Mouse (Mus musculus) layer of hippocampus, adult 8-10 months (tissue): ENCODE results near the gene Hoxa5. TPM values are rescaled to one million over a fixed set of nuclear protein-coding genes. Genes with fewer than 3 reads are reported as not detected.

Experiments used
- DNase-seq, 2 experiments: peaks; one replicate each; pipeline ENCODE4 v3.0.0; 2022; ENCODE audit warnings: low spot score in 2 of 2
- total RNA-seq, 4 experiments: library from RNA; stranded (reverse); gene quantifications; 2 replicates each; pipeline ENCODE4 v1.2.4; 2022

The Hoxa5 gene
- total RNA-seq, 4 experiments from 2014 or later = not detected

DNA sequence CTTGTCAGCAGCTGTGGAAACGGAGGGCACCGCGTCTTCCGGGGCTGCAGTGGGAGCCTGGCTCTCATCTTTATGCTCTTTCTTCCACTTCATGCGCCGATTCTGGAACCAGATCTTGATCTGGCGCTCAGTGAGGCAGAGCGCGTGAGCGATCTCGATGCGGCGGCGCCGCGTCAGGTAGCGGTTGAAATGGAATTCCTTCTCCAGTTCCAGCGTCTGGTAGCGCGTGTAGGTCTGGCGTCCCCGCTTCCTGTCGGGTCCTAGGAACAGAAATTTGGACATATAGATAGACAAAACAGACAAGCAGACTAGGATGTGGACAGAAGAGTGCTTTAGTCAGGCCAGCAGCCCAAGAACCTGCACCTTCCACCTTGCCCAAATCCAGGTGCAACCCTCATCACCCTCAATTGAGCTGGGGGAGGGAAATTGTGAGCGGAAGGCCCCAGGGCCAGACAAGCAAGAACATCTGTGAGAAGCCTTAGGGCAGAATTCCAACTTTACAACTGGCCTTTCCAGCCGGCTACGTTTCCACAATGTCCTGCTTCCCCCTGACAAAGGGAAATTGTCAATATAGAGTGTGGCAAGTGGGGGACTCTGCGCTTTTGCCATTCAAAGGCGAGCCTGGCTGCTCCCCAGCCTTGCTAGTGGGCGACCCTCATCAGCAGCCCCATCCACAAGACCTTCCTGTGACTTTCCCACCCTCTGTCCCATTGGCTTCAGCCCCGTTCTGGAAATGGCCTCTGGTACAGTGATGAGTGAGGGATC lies 11.6 kb upstream of the Hoxa5 start:
- no peak for DNase-seq

DNA sequence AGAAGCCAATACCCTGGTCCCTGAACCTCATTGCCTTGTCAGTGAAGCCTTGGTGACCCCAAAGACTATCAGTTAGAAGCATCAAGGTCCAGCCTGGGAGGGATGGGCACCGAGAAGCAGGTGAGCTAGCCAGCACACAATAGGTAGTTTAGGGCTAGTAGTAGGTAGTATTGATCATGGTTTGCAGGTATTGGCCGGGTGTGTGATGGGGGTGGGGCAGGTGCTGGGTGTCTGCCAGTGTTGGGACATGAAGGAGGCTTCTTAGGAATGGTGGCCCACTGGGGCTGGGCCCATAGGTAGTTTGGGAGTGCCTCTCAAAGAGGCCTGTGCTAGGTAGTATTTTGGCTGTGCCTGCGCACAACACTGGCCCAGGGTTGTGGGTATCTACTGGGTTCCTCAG lies 10.7 kb upstream of the Hoxa5 start:
- DNase-seq = no peak

GRCm38 (mm10) chr6:52214271-52214670 lies 9.9 kb upstream of the Hoxa5 start:
- DNase-seq = no peak

GRCm38 (mm10) chr6:52213119-52213986 lies 9.0 kb upstream of the Hoxa5 start, which contains the start of the genes Hoxa3 and Gm28308:
Gene Hoxa3 (minus strand): TSS chr6:52213336.
Gene Gm28308 (minus strand): TSS chr6:52213339.
- no peak for DNase-seq

DNA sequence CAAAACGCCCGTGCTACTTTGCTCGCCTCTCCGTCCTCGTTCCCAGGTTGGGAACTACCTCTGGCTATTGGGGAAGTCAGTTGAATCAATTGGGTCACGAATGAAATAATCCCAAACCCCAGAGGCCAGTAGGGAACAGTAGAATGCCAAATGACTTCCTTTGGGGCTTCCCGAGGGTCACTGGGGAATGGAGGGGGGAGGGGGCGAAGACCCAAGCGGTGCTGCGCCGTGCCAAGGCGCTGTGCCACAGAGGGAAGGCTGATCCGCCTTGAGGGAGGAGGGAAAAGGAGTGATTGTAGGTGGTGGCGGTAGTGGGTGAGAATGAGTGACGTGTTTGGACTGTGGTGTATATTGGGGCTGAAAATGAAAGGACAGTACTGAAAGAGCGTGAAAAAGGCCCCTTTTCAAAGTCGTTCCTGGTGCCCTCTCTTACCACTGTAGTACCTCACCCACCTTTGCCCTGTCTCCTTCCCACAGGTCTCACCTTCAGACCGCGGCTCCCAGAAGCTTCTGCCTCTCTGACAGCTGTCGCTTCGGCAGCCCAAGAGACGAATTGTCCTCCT lies 8.2 kb upstream of the Hoxa5 start:
- no peak for DNase-seq

DNA sequence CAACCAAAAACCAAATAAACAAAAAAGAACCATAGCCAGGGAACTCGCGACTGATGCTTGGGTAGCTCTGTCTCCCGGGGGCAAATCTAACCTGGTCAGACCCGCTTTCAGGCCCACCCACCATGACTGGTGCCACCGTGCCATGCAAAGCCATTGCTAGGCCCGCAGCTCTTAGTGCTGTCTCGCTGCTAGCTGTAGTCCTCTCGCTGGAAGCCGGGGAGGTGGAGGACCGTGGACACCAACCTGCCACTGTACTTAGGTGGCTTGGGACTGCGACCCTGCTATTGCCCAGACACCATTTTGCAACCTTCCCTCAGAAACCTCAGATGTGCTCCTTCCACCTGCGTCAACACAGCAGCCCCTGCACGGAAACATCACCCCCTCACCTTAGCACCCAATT lies 7.6 kb upstream of the Hoxa5 start:
- DNase-seq = no peak

DNA sequence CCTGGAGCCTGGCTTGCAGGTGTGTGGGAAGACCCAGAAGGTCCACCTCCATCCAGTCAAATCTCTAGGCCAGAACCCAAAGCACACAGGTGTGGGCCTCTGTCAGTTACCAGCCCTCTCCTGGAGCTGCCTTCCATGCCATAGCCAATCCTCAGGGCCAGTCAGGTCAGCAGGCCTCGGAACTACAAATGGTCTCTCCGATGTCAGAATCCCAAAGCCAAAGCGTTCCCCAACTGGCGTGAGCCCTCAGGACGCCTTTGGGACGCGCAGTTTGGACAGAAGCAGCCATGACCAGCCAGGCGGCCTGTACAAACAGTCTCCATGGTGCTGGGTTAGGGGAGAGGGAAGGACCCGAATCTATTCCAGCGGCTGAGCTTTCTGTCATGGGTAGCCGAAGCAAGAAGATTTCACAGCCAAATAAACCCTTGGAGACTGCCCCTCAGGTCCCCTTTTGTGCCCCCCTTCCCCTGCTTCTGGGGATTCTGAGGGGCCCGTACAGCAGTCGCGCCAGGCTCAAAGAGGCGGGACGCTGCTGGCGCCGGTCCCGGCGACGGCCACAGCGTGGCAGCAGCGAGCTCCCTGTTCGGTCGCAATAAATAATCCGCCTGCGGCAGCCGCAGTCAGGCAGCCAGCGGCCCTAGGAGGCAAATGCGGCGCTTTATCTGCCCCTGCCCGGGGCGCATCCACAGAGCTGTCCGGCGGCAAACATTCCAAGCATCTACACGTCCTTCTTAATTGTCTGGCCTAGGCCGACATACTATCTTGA lies 7.0 kb upstream of the Hoxa5 start:
- peak in 1 of 2 experiments; percentile 35 for DNase-seq

- no peak for DNase-seq
Measured at GRCm38 (mm10) chr6:52209685-52210046, 5.3 kb upstream of the Hoxa5 start.

- no peak for DNase-seq
Measured at GRCm38 (mm10) chr6:52208868-52209684, 4.7 kb upstream of the Hoxa5 start.

GRCm38 (mm10) chr6:52208072-52208867 lies 3.9 kb upstream of the Hoxa5 start, which contains the start of gene Hoxa6:
Gene Hoxa6 (minus strand): TSS chr6:52208722.
- DNase-seq = no peak

DNA sequence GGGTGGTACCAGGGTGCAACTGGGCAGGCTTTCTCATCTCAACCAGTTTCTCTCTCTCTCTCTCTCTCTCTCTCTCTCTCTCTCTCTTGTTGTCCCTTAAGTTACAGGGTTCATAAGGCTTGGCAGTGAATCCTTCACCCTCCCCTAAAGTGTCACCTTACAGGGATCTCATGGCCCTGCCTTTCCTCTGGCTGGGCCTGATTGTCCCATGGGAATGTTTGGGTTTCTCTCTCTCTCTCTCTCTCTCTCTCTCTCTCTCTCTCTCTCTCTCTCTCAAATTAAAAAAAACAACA lies 3.2 kb upstream of the Hoxa5 start:
- no peak for DNase-seq

- no peak for DNase-seq
Measured at GRCm38 (mm10) chr6:52206882-52207683, 2.7 kb upstream of the Hoxa5 start.

GRCm38 (mm10) chr6:52205638-52206621 lies 1.5 kb upstream of the Hoxa5 start:
- DNase-seq = no peak

DNA sequence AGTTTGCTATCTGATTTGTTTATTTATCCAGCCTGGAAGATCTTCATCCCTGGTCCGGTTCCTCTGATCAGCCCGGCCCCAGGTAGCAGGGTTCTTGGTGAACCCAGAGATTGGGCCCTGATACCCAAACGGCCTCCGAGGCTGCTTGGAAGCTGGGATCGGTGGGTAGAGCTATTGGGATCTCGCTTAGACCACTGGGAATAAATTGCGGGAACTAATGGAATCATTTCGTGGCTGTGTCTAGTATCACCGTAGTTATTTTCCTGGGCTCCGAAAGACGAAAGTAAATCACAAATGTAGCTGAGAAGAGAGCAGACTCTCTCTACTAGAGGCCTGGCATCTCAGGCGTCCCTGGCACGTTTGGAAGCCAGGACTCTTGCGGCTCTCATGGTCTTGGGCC lies 834 bp upstream of the Hoxa5 start:
- no peak for DNase-seq

GRCm38 (mm10) chr6:52203371-52204049 lies 877 bp downstream of the Hoxa5 start:
- no peak for DNase-seq

DNA sequence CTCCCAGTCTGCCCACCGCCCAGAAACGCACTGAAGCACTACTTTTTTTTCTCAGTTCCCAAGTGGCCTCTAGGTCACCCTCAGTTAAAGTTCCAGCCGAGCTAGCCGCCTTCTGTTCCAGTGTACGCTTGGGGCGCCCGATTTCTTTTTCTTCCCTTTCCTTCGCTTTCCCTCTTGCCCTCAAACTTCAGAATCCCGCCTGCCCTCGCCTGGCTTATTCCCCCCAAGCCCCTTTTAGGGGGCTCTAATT lies 1.3 kb downstream of the Hoxa5 start:
- no peak for DNase-seq

GRCm38 (mm10) chr6:52202362-52203120 lies 1.8 kb downstream of the Hoxa5 start:
- no peak for DNase-seq
